Mouse (Mus musculus): ENCODE data around the gene Lamtor2.

DNA sequence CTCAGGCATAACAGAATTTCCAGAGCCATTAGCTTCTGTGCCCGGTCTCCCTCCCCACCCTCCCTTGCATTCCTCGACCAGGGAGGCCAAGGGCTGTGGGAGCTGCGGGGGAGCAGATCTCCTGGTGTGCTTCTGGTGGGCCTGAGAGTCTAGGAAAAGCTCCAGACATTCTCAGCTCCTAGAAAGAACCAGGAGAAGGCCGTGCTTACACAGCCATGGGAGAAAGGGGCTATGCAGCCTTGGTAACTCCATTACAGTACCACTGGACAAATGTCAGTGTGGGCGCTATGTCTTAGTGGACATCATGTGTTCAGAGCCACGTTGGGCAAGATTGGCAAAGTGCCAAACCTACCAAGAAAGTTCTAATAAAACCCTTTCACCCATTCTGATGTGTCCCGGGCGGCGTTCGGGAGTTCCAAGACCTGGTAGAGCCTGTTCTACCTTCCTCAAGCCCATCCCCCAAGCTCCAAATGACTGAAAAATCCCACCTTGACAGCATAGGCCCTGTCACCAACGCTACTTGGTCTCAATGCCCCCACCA is 50.8 kb downstream of the Lamtor2 start:
- no peak for TF ChIP-seq GATA1 (IDR thresholded peaks at IDR 0.05; ENCODE audit: borderline replicate concordance, low read length)
- no peak for TF ChIP-seq FLI1 (IDR thresholded peaks at IDR 0.05; ENCODE audit: low read length)

Measured in megakaryocyte, embryonic 14.5 days (primary cell).